Mouse (Mus musculus) inflammation-experienced regulatory T-cells, adult 16 weeks (primary cell): ENCODE data around the gene Rlim. TPM values are rescaled to one million over a fixed set of nuclear protein-coding genes. Genes with fewer than 3 reads are reported as not detected.

ENCODE experiments used
- polyA plus RNA-seq: library from polyadenylated mRNA; unstranded; fragments of 100-300 nt; shearing (Covaris generic); gene quantifications from one replicate; pipeline ENCODE4 v1.2.1, GENCODE M21; 2017

Gene Rlim
- 42.2 TPM for polyA plus RNA-seq

GRCm38 (mm10) chrX:103981169-103981689 is at the start of gene Rlim:
Gene Rlim, minus strand, starts transcription at chrX:103981284.

Other genes with a start within 250 kb of the Rlim start
- gene Slc16a2, start 159.3 kb downstream of the Rlim start, polyA plus RNA-seq = 0.21 TPM
- gene Nexmif, start 219.9 kb upstream of the Rlim start, polyA plus RNA-seq = not detected